Mouse (Mus musculus): Measurements from ENCODE around the gene Cpne4. TPM values are rescaled to one million over a fixed set of nuclear protein-coding genes. Genes with fewer than 3 reads are reported as not detected.

Gene Cpne4
- polyA plus RNA-seq, 1 experiment from 2014 or later, result 0.51 TPM

- H3K9ac ChIP-seq (ENCODE audit: low read length), result no peak overlapping the region
- no peaks in the 10 kb centered on the region for H3K36me3 ChIP-seq (ENCODE audit: control insufficient read depth, insufficient read depth, low read length)
- H3K27me3 ChIP-seq (ENCODE audit: control insufficient read depth, insufficient read depth, low read length), result no peaks in the 10 kb centered on the region
- no peak overlapping the region for H3K4me2 ChIP-seq (ENCODE audit: low read length)
- H3K4me1 ChIP-seq (ENCODE audit: control insufficient read depth in 2 of 2, insufficient read depth in 2 of 2, low read length in 2 of 2), result no peaks in the 10 kb centered on the region
- H3K9me3 ChIP-seq (ENCODE audit: control insufficient read depth, low read length), result no peaks in the 10 kb centered on the region
- 66% methylated on average over 5 of the region's 5 CpGs for WGBS
- no peak overlapping the region for H3K4me3 ChIP-seq (ENCODE audit: control insufficient read depth in 1 of 2, insufficient read depth in 1 of 2, low read depth in 1 of 2, low read length in 2 of 2)
- H3K27ac ChIP-seq (replicated peaks in 1 of 2; ENCODE audit: control insufficient read depth in 1 of 2, insufficient read depth in 1 of 2, low read depth in 2 of 2, low read length in 2 of 2), result no peak overlapping the region
- no peak for ATAC-seq (ENCODE audit: insufficient number of reproducible peaks, insufficient read depth, low FRiP score, low read depth)
Measured at GRCm38 (mm10) chr9:104777780-104778179, 230.7 kb downstream of the Cpne4 start.

- no peak overlapping the region for H3K4me2 ChIP-seq (ENCODE audit: low read length)
- 33% methylated on average over 2 of the region's 2 CpGs for WGBS
- H3K4me1 ChIP-seq (ENCODE audit: control insufficient read depth in 2 of 2, insufficient read depth in 2 of 2, low read length in 2 of 2), result no peaks in the 10 kb centered on the region
- H3K27me3 ChIP-seq (ENCODE audit: control insufficient read depth, insufficient read depth, low read length), result no peaks in the 10 kb centered on the region
- H3K27ac ChIP-seq (replicated peaks in 1 of 2; ENCODE audit: control insufficient read depth in 1 of 2, insufficient read depth in 1 of 2, low read depth in 2 of 2, low read length in 2 of 2), result no peak overlapping the region
- no peak overlapping the region for H3K9ac ChIP-seq (ENCODE audit: low read length)
- H3K9me3 ChIP-seq (ENCODE audit: control insufficient read depth, low read length), result no peaks in the 10 kb centered on the region
- ATAC-seq (ENCODE audit: insufficient number of reproducible peaks, insufficient read depth, low FRiP score, low read depth), result no peak
- H3K4me3 ChIP-seq (ENCODE audit: control insufficient read depth in 1 of 2, insufficient read depth in 1 of 2, low read depth in 1 of 2, low read length in 2 of 2), result no peak overlapping the region
- H3K36me3 ChIP-seq (ENCODE audit: control insufficient read depth, insufficient read depth, low read length), result no peaks in the 10 kb centered on the region
Measured at GRCm38 (mm10) chr9:104796601-104797000, 249.5 kb downstream of the Cpne4 start.

- Histone ChIP-seq H3K9ac (ENCODE audit: low read length) (no peak overlapping the region), H3K36me3 (ENCODE audit: control insufficient read depth, insufficient read depth, low read length) (no peaks in the 10 kb centered on the region), H3K4me2 (ENCODE audit: low read length) (no peak overlapping the region), H3K4me1 (ENCODE audit: control insufficient read depth in 2 of 2, insufficient read depth in 2 of 2, low read length in 2 of 2) (no peaks in the 10 kb centered on the region), H3K27me3 (ENCODE audit: control insufficient read depth, insufficient read depth, low read length) (no peaks in the 10 kb centered on the region), H3K4me3 (ENCODE audit: control insufficient read depth in 1 of 2, insufficient read depth in 1 of 2, low read depth in 1 of 2, low read length in 2 of 2) (no peak overlapping the region), H3K27ac (replicated peaks in 1 of 2; ENCODE audit: control insufficient read depth in 1 of 2, insufficient read depth in 1 of 2, low read depth in 2 of 2, low read length in 2 of 2) (no peak overlapping the region), H3K9me3 (ENCODE audit: control insufficient read depth, low read length) (no peaks in the 10 kb centered on the region)
- 70% methylated on average over 4 of the region's 4 CpGs for WGBS
- no peak for ATAC-seq (ENCODE audit: insufficient number of reproducible peaks, insufficient read depth, low FRiP score, low read depth)
Measured at GRCm38 (mm10) chr9:104804776-104805175, 257.7 kb downstream of the Cpne4 start.

GRCm38 (mm10) chr9:104814681-104815080, 267.6 kb downstream of the Cpne4 start:
- Histone ChIP-seq H3K4me2 (ENCODE audit: low read length) (no peak overlapping the region), H3K36me3 (ENCODE audit: control insufficient read depth, insufficient read depth, low read length) (no peaks in the 10 kb centered on the region), H3K27ac (replicated peaks in 1 of 2; ENCODE audit: control insufficient read depth in 1 of 2, insufficient read depth in 1 of 2, low read depth in 2 of 2, low read length in 2 of 2) (no peak overlapping the region), H3K4me3 (ENCODE audit: control insufficient read depth in 1 of 2, insufficient read depth in 1 of 2, low read depth in 1 of 2, low read length in 2 of 2) (no peak overlapping the region), H3K4me1 (ENCODE audit: control insufficient read depth in 2 of 2, insufficient read depth in 2 of 2, low read length in 2 of 2) (no peaks in the 10 kb centered on the region), H3K9ac (ENCODE audit: low read length) (no peak overlapping the region), H3K9me3 (ENCODE audit: control insufficient read depth, low read length) (no peaks in the 10 kb centered on the region), H3K27me3 (ENCODE audit: control insufficient read depth, insufficient read depth, low read length) (no peaks in the 10 kb centered on the region)
- ATAC-seq (ENCODE audit: insufficient number of reproducible peaks, insufficient read depth, low FRiP score, low read depth), result no peak
- 59% methylated on average over 2 of the region's 2 CpGs for WGBS

GRCm38 (mm10) chr9:104828646-104829045, 281.6 kb downstream of the Cpne4 start:
- ATAC-seq (ENCODE audit: insufficient number of reproducible peaks, insufficient read depth, low FRiP score, low read depth), result no peak

GRCm38 (mm10) chr9:104832934-104833539, 286.0 kb downstream of the Cpne4 start:
- no peak overlapping the region for H3K4me3 ChIP-seq (ENCODE audit: control insufficient read depth in 1 of 2, insufficient read depth in 1 of 2, low read depth in 1 of 2, low read length in 2 of 2)
- H3K4me1 ChIP-seq (ENCODE audit: control insufficient read depth in 2 of 2, insufficient read depth in 2 of 2, low read length in 2 of 2), result no peaks in the 10 kb centered on the region
- no peak overlapping the region for H3K9ac ChIP-seq (ENCODE audit: low read length)
- no peak for ATAC-seq (ENCODE audit: insufficient number of reproducible peaks, insufficient read depth, low FRiP score, low read depth)
- H3K9me3 ChIP-seq (ENCODE audit: control insufficient read depth, low read length), result no peaks in the 10 kb centered on the region
- H3K27ac ChIP-seq (replicated peaks in 1 of 2; ENCODE audit: control insufficient read depth in 1 of 2, insufficient read depth in 1 of 2, low read depth in 2 of 2, low read length in 2 of 2), result no peak overlapping the region
- WGBS, result 75% methylated on average over 5 of the region's 5 CpGs
- H3K27me3 ChIP-seq (ENCODE audit: control insufficient read depth, insufficient read depth, low read length), result no peaks in the 10 kb centered on the region
- H3K36me3 ChIP-seq (ENCODE audit: control insufficient read depth, insufficient read depth, low read length), result no peaks in the 10 kb centered on the region
- H3K4me2 ChIP-seq (ENCODE audit: low read length), result no peak overlapping the region

More at GRCm38 (mm10) chr9:104828646-104829045, 281.6 kb downstream of the Cpne4 start:
- Histone ChIP-seq H3K4me1 (ENCODE audit: control insufficient read depth in 2 of 2, insufficient read depth in 2 of 2, low read length in 2 of 2) (no peaks in the 10 kb centered on the region), H3K9ac (ENCODE audit: low read length) (no peak overlapping the region), H3K27me3 (ENCODE audit: control insufficient read depth, insufficient read depth, low read length) (no peaks in the 10 kb centered on the region), H3K27ac (replicated peaks in 1 of 2; ENCODE audit: control insufficient read depth in 1 of 2, insufficient read depth in 1 of 2, low read depth in 2 of 2, low read length in 2 of 2) (no peak overlapping the region), H3K9me3 (ENCODE audit: control insufficient read depth, low read length) (no peaks in the 10 kb centered on the region), H3K4me3 (ENCODE audit: control insufficient read depth in 1 of 2, insufficient read depth in 1 of 2, low read depth in 1 of 2, low read length in 2 of 2) (no peak overlapping the region), H3K4me2 (ENCODE audit: low read length) (no peak overlapping the region), H3K36me3 (ENCODE audit: control insufficient read depth, insufficient read depth, low read length) (no peaks in the 10 kb centered on the region)
- WGBS, result 47% methylated on average over 3 of the region's 3 CpGs

- H3K27me3 ChIP-seq (ENCODE audit: control insufficient read depth, insufficient read depth, low read length), result no peaks in the 10 kb centered on the region
- no peak overlapping the region for H3K4me2 ChIP-seq (ENCODE audit: low read length)
- H3K9me3 ChIP-seq (ENCODE audit: control insufficient read depth, low read length), result no peaks in the 10 kb centered on the region
- no peak for ATAC-seq (ENCODE audit: insufficient number of reproducible peaks, insufficient read depth, low FRiP score, low read depth)
- H3K4me3 ChIP-seq (ENCODE audit: control insufficient read depth in 1 of 2, insufficient read depth in 1 of 2, low read depth in 1 of 2, low read length in 2 of 2), result no peak overlapping the region
- H3K4me1 ChIP-seq (ENCODE audit: control insufficient read depth in 2 of 2, insufficient read depth in 2 of 2, low read length in 2 of 2), result no peaks in the 10 kb centered on the region
- H3K9ac ChIP-seq (ENCODE audit: low read length), result no peak overlapping the region
- H3K27ac ChIP-seq (replicated peaks in 1 of 2; ENCODE audit: control insufficient read depth in 1 of 2, insufficient read depth in 1 of 2, low read depth in 2 of 2, low read length in 2 of 2), result no peak overlapping the region
- no peaks in the 10 kb centered on the region for H3K36me3 ChIP-seq (ENCODE audit: control insufficient read depth, insufficient read depth, low read length)
- WGBS, result 69% methylated on average over 1 of the region's 1 CpGs
Measured at GRCm38 (mm10) chr9:104837931-104838330, 290.8 kb downstream of the Cpne4 start.

GRCm38 (mm10) chr9:104841278-104841677, 294.2 kb downstream of the Cpne4 start:
- Histone ChIP-seq H3K9ac (ENCODE audit: low read length) (no peak overlapping the region), H3K27ac (replicated peaks in 1 of 2; ENCODE audit: control insufficient read depth in 1 of 2, insufficient read depth in 1 of 2, low read depth in 2 of 2, low read length in 2 of 2) (no peak overlapping the region), H3K9me3 (ENCODE audit: control insufficient read depth, low read length) (no peaks in the 10 kb centered on the region), H3K4me2 (ENCODE audit: low read length) (no peak overlapping the region), H3K36me3 (ENCODE audit: control insufficient read depth, insufficient read depth, low read length) (no peaks in the 10 kb centered on the region), H3K4me1 (ENCODE audit: control insufficient read depth in 2 of 2, insufficient read depth in 2 of 2, low read length in 2 of 2) (no peaks in the 10 kb centered on the region), H3K27me3 (ENCODE audit: control insufficient read depth, insufficient read depth, low read length) (no peaks in the 10 kb centered on the region), H3K4me3 (ENCODE audit: control insufficient read depth in 1 of 2, insufficient read depth in 1 of 2, low read depth in 1 of 2, low read length in 2 of 2) (no peak overlapping the region)
- 69% methylated on average over 1 of the region's 1 CpGs for WGBS
- no peak for ATAC-seq (ENCODE audit: insufficient number of reproducible peaks, insufficient read depth, low FRiP score, low read depth)
